Mouse (Mus musculus): ENCODE measurements around the gene Emilin1.

Gene Emilin1

DNA sequence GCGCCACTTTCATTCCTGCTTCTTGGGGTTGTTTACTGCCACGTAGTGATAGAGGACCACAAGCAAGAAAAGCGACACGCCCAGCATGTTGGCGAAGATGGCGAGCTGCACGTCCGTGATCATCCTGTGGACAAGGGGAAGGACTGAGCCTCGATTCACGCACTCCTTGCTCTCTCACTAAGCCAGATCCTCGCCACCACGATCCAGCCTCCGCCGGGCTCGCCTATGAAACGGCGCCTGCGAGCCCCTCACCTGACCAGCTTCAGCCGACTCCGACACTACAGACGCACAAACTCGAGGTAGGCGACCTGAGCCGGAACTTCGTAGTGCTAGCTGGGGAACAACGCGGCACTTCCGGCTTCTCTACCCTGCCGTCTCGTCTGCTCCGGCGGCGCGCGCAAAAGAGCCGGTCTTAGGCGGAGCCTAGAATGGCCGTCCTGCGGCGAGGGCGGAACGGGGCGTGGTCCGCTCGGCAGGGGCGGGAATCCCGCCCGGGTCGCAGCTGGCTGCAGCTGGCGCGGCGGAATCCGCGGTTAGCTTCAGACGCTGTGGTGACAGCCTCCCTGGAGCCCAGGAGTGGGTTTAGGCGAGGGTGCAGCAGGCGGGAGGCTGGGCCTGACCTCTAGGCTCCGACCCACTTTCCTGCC is 5.7 kb upstream of the Emilin1 start, which contains the start of gene Ost4:
Ost4 (minus strand) TSS at position 376 of the 647 bp plus-strand sequence.
- peak; percentile 97 for DNase-seq (ENCODE audit: low spot score)

DNA sequence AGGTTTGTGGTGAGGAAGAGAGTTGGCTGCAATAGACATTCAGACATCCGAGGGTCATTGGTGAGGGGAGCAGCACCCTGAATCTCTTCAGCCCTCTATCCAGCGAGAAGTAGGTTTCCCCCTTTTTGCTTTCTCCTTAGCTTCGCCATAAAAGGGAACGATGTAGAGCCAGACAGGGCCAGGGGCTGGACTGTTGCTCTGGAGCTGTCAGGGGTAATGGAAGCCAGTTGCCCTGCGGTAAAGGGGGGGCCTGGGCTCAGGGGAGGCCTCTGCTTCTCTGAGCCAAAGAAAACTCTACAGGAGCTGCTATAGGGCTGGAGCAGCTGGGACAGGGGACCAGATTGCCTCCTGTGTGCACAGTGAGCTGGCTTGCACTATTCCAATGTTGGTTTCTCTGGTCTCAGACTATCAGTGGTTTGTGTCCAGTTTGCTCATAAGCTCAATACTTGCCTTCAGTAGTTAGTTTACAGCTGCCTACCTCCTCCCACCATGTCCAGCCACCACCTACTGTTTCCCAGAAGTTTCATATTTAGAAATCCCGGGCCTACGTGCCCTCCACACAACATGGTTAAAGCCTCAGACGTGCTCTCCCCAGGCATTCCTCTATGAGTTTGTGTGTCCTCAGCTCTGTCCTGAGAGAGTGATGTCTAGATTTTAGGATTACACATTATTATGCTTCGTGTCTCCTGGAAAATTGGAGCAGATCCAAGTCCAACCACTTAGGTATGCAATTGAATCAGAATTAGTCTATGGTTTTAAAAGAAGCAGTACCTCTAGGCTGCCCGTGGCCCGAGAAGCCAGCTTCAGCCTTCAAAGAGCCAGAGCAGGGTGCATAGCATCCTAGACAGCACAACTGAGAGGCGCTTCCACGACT is 4.5 kb upstream of the Emilin1 start:
- DNase-seq (ENCODE audit: low spot score), result no peak

GRCm38 (mm10) chr5:30909300-30909659 is 3.9 kb upstream of the Emilin1 start:
- DNase-seq (ENCODE audit: low spot score), result no peak

GRCm38 (mm10) chr5:30909863-30910262 is 3.3 kb upstream of the Emilin1 start:
- DNase-seq (ENCODE audit: low spot score), result no peak

- DNase-seq (ENCODE audit: low spot score), result no peak
These were observed 2.7 kb upstream of the Emilin1 start for GRCm38 (mm10) chr5:30910481-30910880.

GRCm38 (mm10) chr5:30912156-30912555 is 1.0 kb upstream of the Emilin1 start:
- DNase-seq (ENCODE audit: low spot score), result no peak

- DNase-seq (ENCODE audit: low spot score), result no peak
These were observed 966 bp downstream of the Emilin1 start for GRCm38 (mm10) chr5:30914101-30914635.

GRCm38 (mm10) chr5:30914849-30915248 is 1.6 kb downstream of the Emilin1 start:
- DNase-seq (ENCODE audit: low spot score), result no peak

GRCm38 (mm10) chr5:30915456-30915855 is 2.3 kb downstream of the Emilin1 start:
- DNase-seq (ENCODE audit: low spot score), result no peak

GRCm38 (mm10) chr5:30915974-30916433 is 2.8 kb downstream of the Emilin1 start:
- DNase-seq (ENCODE audit: low spot score), result peak; percentile 64

DNA sequence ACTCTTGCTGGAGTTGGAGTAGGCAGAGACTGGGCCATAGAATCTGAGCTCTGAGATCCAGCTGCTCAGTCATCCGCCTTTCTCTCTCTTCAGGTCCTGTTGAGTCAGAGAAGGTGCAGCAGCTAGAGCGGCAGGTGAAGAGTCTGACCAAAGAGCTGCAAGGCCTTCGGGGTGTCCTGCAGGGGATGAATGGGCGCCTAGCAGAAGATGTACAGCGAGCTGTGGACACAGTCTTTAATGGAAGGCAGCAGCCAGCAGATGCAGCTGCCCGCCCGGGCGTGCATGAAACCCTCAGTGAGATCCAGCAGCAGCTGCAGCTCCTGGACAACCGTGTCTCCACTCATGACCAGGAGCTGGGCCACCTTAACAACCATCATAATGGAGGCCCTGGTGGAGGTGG is 3.6 kb downstream of the Emilin1 start:
- no peak for DNase-seq (ENCODE audit: low spot score)

DNA sequence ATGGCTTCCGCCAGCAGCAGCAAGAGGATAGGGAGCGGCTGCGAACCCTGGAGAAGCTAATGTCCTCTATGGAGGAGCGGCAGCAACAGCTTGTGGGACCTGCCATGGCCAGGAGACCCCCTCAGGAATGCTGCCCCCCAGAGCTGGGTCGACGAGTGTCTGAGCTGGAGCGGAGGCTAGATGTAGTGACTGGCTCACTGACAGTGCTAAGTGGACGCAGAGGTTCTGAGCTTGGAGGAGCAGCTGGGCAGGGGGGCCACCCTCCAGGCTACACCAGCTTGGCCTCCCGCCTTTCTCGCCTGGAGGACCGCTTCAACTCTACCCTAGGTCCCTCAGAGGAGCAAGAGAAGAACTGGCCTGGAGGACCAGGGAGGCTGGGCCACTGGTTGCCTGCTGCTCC is 4.1 kb downstream of the Emilin1 start:
- no peak for DNase-seq (ENCODE audit: low spot score)

DNA sequence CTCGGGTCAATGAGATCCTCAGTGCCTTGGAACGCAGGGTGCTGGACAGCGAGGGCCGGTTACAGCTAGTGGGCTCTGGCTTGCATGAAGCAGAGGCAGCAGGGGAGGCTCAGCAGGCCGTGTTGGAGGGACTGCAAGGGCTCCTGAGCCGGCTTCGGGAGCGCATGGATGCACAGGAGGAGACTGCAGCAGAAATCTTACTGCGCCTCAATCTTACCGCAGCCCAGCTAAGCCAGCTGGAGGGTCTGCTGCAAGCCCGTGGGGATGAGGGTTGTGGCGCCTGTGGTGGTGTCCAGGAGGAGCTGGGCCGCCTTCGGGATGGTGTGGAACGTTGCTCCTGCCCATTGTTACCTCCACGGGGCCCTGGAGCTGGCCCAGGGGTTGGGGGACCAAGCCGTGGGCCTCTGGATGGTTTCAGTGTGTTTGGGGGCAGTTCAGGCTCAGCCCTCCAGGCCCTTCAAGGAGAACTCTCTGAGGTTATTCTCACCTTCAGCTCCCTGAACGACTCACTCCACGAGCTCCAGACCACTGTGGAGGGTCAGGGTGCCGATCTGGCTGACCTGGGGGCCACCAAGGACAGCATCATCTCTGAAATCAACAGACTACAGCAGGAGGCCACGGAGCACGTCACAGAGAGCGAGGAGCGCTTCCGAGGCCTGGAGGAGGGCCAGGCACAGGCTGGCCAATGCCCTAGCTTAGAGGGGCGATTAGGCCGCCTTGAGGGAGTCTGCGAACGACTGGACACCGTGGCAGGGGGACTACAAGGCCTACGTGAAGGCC is 4.9 kb downstream of the Emilin1 start:
- no peak for DNase-seq (ENCODE audit: low spot score)

- no peak for DNase-seq (ENCODE audit: low spot score)
These were observed 5.5 kb downstream of the Emilin1 start for GRCm38 (mm10) chr5:30918691-30919090.

- DNase-seq (ENCODE audit: low spot score), result no peak
These were observed 6.8 kb downstream of the Emilin1 start for GRCm38 (mm10) chr5:30919831-30920614.

GRCm38 (mm10) chr5:30920621-30921020 is 7.4 kb downstream of the Emilin1 start:
- DNase-seq (ENCODE audit: low spot score), result no peak

DNA sequence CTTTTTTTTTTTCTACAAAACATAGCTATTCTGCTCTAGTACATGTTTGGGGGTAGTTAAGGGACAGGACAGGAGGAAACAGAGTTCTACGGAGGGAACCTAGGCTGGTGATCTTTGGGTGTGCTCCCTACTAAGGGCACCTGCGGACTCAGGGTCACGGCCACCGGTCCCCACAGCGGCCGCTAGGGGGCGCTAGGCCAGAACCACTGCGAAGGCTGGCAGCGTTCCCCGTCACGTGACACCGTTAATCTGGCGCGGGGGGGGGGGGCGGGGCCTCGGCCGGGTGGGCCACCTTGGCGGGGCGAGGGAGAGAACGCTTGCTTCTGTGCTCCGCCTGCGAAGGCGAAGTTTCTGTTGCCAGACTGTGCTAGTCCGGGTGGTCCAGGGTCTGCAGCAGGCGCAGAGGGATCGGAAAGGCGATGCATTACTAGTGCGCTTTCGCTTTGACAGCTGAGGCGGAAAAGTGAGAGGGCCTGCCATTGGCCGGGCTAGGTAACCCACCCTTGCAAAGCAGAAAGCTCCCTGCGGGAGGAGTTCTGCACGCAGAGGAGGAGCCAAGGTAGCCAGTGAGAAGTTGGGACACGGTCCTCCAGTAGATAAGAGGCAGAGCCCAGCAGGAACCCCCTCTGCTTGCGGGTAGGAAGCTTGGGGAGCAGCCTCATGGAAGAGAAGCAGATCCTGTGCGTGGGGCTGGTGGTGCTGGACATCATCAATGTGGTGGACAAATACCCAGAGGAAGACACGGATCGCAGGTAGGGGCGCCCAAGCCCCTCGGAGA is 8.2 kb downstream of the Emilin1 start, which contains the start of gene Khk:
Khk (plus strand) TSS at position 176 of the 778 bp plus-strand sequence.
- peak; percentile 95 for DNase-seq (ENCODE audit: low spot score)

DNA sequence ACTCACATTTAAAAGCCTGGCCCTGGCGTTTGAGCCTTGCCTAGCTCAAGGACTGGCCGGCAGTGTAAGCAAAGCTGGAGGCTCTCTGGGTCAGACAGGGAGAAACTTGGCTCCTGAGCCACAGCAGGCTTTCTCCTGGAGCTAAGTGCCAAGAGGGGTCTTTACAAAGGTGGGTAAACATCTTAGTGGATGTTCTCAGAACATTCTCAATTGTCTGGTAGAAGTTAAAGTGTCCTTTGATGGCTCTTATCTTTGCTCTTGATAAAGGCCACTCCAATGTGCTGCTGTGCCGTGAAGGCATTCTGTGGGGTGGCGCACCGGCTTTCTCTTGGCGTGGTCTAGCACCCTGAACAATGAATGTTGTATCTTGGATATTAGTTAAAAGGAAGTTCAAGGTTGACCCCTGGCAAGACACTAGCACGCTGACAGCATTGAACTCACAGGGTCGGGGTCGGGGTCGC is 9.4 kb downstream of the Emilin1 start:
- DNase-seq (ENCODE audit: low spot score), result no peak

GRCm38 (mm10) chr5:30923119-30923518 is 9.9 kb downstream of the Emilin1 start:
- no peak for DNase-seq (ENCODE audit: low spot score)

- DNase-seq (ENCODE audit: low spot score), result no peak
These were observed 11.4 kb downstream of the Emilin1 start for GRCm38 (mm10) chr5:30924614-30925013.

Measured in urinary bladder, postnatal 25 days (tissue).